Mouse (Mus musculus): Measurements from ENCODE around the gene Adamts2.

The Adamts2 gene

DNA sequence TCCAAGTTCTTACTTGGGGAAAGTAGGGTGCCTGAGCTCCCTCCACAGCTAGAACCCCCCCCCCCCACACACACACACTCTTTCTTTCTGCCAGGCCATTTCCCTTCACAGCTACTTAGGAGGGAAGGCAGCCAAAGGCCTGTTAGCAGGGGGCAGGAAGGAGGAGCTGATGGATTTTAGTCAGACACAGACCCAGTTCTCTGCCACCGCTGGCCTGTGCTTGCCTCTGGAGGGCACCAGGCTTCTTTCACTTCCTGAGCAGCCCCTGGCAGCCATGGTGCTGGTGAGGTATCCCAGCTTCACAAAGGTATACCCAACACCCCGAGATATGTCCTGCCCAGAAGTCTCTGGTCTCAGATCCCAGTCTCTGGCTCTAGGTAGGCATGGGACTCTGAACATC is 22.4 kb downstream of the Adamts2 start:
- peak; percentile 57 for DNase-seq

DNA sequence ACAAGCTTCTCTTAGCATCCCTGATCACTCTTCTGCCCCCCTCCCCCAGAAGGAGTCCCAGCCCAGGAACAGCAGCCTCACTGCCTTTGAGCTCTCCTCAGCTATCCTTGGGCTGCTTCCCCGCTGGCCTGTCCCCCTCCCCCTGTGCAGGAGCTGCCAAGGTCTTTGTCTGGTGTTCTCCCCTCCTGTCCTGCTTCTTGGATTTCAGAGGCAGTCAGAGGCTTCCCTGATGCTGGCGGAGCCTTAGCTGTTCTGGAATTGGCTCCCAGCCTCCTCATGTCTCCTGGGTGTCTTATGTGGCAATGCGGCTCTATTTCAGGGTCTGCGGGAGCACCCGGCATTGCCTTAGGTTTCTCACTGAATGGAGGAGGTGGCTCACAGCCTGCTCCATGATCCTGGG is 22.8 kb downstream of the Adamts2 start:
- DNase-seq, result peak; percentile 29

DNA sequence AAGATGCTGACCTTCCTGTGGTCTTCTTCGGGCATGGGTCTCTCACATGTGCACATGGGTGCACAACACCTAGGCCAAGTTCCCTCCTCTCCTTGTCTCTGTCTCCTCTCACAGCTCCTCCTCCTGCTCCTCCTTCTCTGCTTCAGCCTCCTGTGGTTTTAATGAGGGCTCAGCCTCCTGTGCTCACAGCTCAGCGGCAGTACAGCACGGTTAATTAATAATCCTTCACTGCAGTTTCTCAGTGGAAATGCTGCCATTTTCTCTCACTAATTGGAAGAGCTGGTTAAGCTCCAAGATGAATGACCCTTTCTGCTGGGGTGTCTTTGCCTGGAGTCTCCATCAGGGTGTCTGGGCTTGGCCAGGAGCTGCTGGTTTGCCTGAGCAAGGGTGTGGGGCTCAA is 27.0 kb downstream of the Adamts2 start:
- no peak for DNase-seq

GRCm38 (mm10) chr11:50630462-50630861 is 28.6 kb downstream of the Adamts2 start:
- DNase-seq, result no peak

GRCm38 (mm10) chr11:50632270-50632669 is 30.4 kb downstream of the Adamts2 start:
- DNase-seq, result peak; percentile 72

GRCm38 (mm10) chr11:50635051-50635590 is 33.2 kb downstream of the Adamts2 start:
- no peak for DNase-seq

DNA sequence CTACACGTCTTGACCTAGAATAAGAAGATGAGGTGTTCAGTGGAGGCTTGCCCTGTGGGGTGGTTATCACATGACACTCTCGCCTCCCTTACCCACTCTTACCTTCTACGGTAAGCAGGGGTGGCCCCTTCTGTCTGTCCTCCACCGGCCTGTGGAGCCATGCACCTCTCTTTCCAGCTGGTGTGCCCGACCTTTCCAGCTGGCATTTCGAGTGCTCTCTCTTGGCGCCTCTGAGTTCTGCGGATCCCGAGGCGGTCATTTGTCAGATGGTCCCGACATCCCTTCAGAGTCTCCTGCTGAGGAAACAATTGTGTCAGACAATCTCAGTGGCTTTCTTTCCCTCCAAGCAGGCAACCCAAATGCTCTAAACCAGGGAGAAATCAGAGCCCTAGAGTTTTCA is 35.1 kb downstream of the Adamts2 start:
- no peak for DNase-seq

GRCm38 (mm10) chr11:50638197-50638867 is 36.4 kb downstream of the Adamts2 start:
- DNase-seq, result no peak

GRCm38 (mm10) chr11:50638868-50639220 is 37.0 kb downstream of the Adamts2 start:
- DNase-seq, result no peak

DNA sequence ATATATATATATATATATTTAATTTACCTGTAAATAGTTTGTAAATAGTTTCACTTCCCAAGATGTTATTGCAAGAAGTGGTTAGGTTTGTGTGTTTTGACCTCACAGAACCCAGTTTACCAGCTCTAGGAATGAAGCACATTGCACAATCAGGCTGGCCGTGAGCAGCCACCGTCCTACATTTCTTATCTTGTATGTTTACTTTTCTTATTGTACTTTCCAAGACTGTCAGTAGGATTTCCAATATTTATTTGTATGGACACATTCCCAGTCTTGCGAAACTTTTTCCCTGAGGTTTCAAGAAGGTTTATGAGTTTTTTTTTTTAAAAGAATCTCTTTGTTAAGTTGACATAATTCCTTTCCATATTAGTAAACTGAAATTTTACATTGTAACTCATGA is 40.7 kb downstream of the Adamts2 start:
- DNase-seq, result no peak

DNA sequence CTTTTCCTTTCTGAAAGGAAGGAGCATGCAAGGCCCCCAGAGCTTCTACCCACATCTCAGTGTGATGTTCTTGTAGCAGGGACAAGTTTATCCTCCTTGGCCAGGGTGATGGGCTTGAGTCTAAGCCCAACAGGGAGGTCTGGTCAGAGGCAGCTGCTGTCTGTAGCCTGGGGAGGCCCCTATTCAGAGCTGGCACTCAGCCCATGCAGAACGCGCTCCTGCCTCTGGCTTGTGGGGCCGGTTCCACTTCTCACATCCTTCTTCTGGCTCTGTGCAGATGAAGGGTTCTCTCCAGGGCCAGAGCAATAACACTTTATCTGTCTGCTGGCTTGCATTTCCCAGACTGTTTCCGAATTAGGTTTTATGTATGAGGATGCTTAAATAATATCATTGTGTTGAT is 44.3 kb downstream of the Adamts2 start:
- DNase-seq, result peak; percentile 70

DNA sequence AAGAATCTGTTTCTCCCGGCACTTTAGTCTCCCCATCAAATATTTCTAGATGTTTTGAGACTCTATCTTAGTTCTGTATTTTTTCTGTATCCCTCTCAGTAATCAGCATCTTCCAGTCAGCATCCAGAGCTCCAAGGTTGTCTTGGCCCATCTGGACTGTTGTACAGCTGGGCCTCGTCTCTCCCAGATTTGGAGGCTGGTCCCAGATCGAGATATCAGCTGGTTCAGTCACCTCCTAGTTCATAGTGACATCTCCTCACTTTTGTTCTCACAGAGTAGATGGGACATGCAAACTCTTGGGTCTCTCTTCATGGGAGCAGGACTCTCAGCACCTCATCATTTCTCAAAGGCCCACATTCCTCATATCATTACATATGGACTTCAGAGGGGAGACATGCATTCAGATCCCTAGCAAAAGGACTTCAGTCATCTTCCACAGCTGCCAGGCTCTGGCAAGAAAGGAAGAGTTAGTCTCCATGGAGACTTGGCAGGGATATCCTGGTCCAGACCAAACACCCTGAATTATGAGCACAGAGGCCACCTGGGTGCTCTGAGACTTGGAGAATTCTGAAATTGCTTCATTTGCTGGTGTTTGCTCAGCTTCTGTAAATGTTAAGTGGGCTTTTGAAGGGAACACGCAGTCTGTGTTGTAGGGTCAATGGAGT is 46.4 kb downstream of the Adamts2 start:
- no peak for DNase-seq

- no peak for DNase-seq
These were observed 48.2 kb downstream of the Adamts2 start for GRCm38 (mm10) chr11:50650037-50650436.

DNA sequence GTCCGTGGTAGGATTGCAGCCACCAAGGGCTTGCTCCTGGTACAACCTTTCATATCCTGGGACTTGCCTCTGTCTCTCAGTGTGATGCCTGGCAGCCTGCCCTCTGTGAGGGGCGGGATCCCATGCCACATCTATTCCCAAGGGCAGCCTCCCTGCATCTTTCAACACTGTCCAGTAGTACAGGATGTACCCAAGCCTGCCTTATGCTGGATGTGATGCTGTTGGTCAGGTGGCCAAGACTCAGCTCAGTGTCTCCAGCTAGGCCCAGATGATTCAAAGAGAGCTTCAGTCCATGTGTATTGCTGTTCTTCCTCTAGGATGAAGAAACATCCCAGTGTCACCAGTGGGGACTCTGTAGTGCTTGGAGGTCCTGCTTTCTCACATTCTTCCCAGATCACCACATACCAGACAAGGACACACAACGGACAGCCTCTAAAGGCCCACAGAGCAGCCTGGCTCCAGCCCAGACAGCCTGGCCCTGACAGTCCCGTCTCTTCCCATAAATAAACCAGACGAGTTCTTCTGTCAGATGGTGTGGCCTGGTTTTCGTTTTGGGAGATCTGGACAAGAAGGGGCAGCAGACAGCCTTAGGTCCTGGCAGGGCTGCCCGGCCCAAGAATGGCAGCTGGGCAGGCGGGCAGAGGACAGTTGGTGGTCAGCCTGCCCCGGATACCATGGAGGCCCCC is 52.0 kb downstream of the Adamts2 start:
- DNase-seq, result peak; percentile 50

DNA sequence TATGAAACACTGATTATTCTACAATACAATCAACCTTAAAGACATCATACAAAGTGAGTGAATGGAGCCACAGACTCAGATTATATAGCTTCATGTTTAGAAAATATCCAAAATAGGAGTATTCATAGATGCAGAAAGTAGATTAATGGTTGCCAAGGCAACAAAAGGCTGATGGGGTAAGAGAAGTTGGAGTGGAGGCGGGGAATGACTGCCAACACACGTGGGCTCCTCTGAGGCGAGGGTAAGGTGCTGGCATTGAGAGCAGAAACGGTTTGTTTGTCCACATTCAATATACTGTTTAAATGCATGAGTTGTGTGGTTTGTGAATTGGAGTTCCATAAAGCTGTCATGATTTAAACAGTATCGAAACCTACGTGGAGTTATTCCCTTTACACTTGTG is 56.9 kb downstream of the Adamts2 start:
- DNase-seq, result no peak

GRCm38 (mm10) chr11:50662176-50662575 is 60.3 kb downstream of the Adamts2 start:
- DNase-seq, result no peak

DNA sequence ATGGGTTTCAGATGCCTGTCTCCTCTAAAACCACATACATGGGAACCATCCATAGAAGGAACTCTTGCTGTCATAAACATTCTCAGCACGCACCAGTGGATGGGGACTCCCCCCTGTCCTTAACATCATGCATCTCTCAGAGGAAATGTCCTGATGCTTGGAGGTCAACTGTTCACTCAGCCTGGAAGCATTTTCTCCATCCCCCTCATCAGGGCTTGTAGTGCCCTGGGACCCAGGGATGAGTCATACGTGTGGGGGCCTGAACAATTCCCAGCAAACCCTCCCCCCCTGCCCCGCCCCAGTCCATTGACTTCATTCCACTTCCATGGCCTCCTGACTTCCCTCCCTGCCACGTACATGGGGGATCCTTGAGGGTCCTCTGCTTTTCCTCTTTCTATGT is 62.9 kb downstream of the Adamts2 start:
- DNase-seq, result no peak

DNA sequence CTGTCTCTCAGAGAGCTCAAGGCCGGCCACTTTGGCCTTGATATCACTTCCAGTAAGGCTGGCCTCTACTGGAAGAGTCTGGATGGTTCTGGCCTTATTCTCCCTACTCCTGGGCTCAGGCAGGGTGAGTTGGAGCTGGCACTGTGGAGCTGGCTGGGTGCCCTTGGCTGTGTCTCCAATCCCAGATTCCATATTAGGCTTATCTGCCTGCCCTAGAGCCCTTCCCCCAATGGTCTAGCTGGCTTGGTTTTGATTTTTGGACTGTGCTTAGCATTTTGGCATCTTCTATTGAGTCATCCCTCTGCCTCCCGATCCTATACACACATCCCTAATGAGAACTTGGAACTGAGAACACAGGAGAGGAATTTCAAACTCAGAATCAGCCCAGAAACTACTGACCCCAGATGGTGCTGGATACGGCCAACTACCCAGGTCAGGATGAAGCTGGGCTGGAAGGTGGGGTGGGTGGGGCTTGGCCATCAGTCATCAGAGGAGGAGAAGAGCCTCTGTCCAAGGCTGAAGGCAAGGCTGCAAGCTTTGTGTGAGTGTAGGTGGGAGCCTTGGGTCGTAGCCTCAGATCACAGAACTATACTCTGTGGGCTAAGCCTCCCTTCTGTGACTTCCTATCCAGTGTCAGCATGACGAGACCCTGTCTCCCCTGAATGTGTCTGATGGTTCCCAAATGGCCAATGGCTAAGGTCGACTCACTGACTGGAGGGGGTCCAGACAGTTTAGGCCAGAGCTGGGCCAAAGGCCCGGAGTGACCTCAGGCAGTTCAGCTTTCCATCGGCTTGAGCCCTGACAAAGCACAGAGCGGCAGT is 67.9 kb downstream of the Adamts2 start:
- peak; percentile 67 for DNase-seq

- no peak for DNase-seq
These were observed 68.5 kb downstream of the Adamts2 start for GRCm38 (mm10) chr11:50670363-50670725.

DNA sequence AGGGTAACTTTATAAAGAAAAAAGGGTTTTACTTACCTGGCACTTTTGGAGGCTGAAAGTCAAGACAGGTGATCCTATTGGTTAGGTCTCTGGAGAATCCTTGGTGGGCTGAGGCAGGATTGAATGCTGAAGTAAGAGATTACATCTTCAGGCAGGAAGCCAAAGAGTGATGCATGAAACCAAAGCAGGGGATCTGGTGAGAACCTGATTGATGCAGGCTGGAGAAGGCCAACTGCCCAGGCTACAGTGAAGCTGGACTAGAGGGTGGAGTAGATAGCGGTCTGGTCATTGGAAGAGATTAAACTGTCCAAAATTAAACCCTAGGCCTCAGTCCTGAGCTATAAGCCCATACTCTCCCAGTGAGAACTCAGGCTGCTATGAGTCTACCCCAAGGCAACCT is 69.0 kb downstream of the Adamts2 start:
- DNase-seq, result no peak

GRCm38 (mm10) chr11:50671376-50671775 is 69.5 kb downstream of the Adamts2 start:
- DNase-seq, result no peak

DNA sequence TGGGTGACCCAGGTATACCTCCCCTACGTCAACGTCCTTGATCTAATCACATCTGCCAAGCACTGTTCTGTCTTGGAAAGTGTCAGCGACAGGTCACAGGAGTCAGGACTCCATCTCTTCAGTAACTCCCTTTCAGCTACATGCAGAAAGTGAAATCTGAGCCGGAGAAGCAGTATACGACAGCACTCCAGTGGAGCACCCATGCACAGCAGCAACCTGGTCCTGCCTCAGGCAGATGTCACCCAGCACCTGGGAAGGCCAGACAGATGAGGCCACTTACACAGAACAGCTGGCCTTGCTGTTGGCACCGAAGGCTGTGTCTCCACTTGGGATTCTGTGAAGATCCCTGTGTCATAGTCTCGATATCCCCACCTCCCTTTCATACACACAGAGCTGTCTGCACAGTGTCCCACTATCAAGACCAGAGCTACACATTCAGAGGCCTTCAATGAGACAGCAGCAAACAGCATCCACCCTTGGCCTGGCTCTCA is 70.0 kb downstream of the Adamts2 start:
- DNase-seq, result no peak

- DNase-seq, result no peak
These were observed 71.0 kb downstream of the Adamts2 start for GRCm38 (mm10) chr11:50672866-50673265.
